Mouse (Mus musculus) forebrain, postnatal 0 days (tissue): ENCODE data around the gene Amn1. TPM values are rescaled to one million over a fixed set of nuclear protein-coding genes. Genes with fewer than 3 reads are reported as not detected.

Experiments used
- ATAC-seq: fragments of 200-750 bp; cut with Nextera tagmentation; 2 replicates; pipeline ENCODE4 v1.8.0; 2017; ENCODE audit warnings: mild to moderate bottlenecking, moderate library complexity
- DNase-seq: peaks from one replicate; pipeline ENCODE4 v3.0.0-alpha.2; 2015
- H3K27ac ChIP-seq: fragments of 300-500 bp; sonication (generic); 2 replicates; pipeline ENCODE4 v1.5.1; 2014; ENCODE audit warnings: low read depth, mild to moderate bottlenecking, antibody characterized with exemption, low read length, moderate library complexity, mixed read lengths
- H3K27me3 ChIP-seq: fragments of 300-500 bp; sonication (generic); 2 replicates; pipeline ENCODE4 v1.6.1; 2014; ENCODE audit warnings: mild to moderate bottlenecking, low read length, mixed read lengths; ENCODE audit not compliant: insufficient read depth
- H3K36me3 ChIP-seq: fragments of 300-500 bp; sonication (generic); 2 replicates; pipeline ENCODE4 v1.6.1; 2014; ENCODE audit warnings: mild to moderate bottlenecking, moderate library complexity; ENCODE audit not compliant: insufficient read depth
- H3K4me1 ChIP-seq: fragments of 300-500 bp; sonication (generic); 2 replicates; pipeline ENCODE4 v1.6.1; 2014; ENCODE audit warnings: antibody characterized with exemption; ENCODE audit not compliant: insufficient read depth
- H3K4me2 ChIP-seq: fragments of 300-500 bp; sonication (generic); 2 replicates; pipeline ENCODE4 v1.6.1; 2014; ENCODE audit warnings: low read depth, mild to moderate bottlenecking, moderate library complexity
- H3K4me3 ChIP-seq: fragments of 300-500 bp; sonication (generic); 2 replicates; pipeline ENCODE4 v1.5.1; 2014; ENCODE audit warnings: low read depth, low read length, mixed read lengths
- H3K9ac ChIP-seq: fragments of 300-500 bp; sonication (generic); 2 replicates; pipeline ENCODE4 v1.6.1; 2014; ENCODE audit warnings: mild to moderate bottlenecking
- H3K9me3 ChIP-seq: fragments of 300-500 bp; sonication (generic); 2 replicates; pipeline ENCODE4 v1.6.1; 2016; ENCODE audit warnings: low read length
- CTCF ChIP-seq: sonication (generic); IDR thresholded peaks from 2 replicates; pipeline ENCODE4 v1.5.1; 2016; ENCODE audit warnings: antibody characterized with exemption, control low read depth, low read depth
- WGBS: fragments of 180-500 bp; shearing (Covaris S2); extraction: QIAGEN DNeasy Blood & Tissue Kit; methylation state at CpG from one replicate; pipeline ENCODE4 v1.1.7; 2014; 5-methylcytosine and 5-hydroxymethylcytosine counted together
- polyA plus RNA-seq: library from polyadenylated mRNA; unstranded; fragments of >200 nt; fragmentation: Nextera tagmentation; extraction: Ambion mirVana; gene quantifications from 2 replicates; pipeline ENCODE4 v1.2.1, GENCODE M21; 2015
- total RNA-seq: library from RNA; depleted of rRNA; stranded (reverse); fragments of >200 nt; gene quantifications from 2 replicates; pipeline ENCODE4 v1.2.3, GENCODE M21; 2014; rRNA removed

Amn1 gene
- total and polyA plus RNA-seq, 2 experiments from 2014 or later = 64.8 to 101 TPM

DNA sequence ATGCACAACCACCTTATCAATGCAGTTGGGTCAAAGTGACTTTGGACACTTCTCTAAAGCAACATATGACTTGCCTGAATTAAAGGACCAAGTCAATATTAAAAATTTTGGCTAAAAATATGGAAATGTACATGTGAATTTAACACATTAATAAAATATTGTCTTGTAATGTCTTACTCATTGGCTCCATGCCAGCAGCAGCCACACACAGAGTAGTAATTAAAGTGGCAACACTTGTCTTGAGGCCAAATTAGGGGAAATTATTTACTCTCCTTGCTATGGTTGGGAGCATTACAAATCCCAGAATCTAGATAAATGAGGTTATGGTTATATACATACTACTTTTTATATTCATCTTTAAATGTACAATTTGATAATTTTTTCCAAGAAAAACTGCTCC is 71.5 kb downstream of the Amn1 start:
- H3K4me1 ChIP-seq = no peaks in the 10 kb centered on the region
- no peak for DNase-seq
- ATAC-seq = no peak
- H3K9ac ChIP-seq = no peak overlapping the region
- no peaks in the 10 kb centered on the region for H3K27me3 ChIP-seq
- no peak for TF ChIP-seq CTCF
- no peak overlapping the region for H3K27ac ChIP-seq
- no peak overlapping the region for H3K4me3 ChIP-seq
- no peaks in the 10 kb centered on the region for H3K9me3 ChIP-seq
- H3K4me2 ChIP-seq = no peak overlapping the region
- no peaks in the 10 kb centered on the region for H3K36me3 ChIP-seq

GRCm38 (mm10) chr6:149108909-149109308 is 79.6 kb downstream of the Amn1 start:
- Histone ChIP-seq H3K4me1 (no peaks in the 10 kb centered on the region), H3K9me3 (no peaks in the 10 kb centered on the region), H3K9ac (no peak overlapping the region), H3K27me3 (no peaks in the 10 kb centered on the region), H3K36me3 (no peaks in the 10 kb centered on the region), H3K4me2 (no peak overlapping the region), H3K27ac (no peak overlapping the region), H3K4me3 (no peak overlapping the region)
- 82% methylated on average over 2 of the region's 2 CpGs for WGBS
- TF ChIP-seq CTCF = no peak
- DNase-seq = no peak
- no peak for ATAC-seq

- no peaks in the 10 kb centered on the region for H3K4me1 ChIP-seq
- no peak for DNase-seq
- TF ChIP-seq CTCF = no peak
- H3K4me2 ChIP-seq = no peak overlapping the region
- H3K27ac ChIP-seq = no peak overlapping the region
- ATAC-seq = no peak
- no peaks in the 10 kb centered on the region for H3K9me3 ChIP-seq
- H3K9ac ChIP-seq = no peak overlapping the region
- WGBS = 83% methylated on average over 3 of the region's 3 CpGs
- no peaks in the 10 kb centered on the region for H3K36me3 ChIP-seq
- H3K27me3 ChIP-seq = no peaks in the 10 kb centered on the region
- H3K4me3 ChIP-seq = no peak overlapping the region
Measured at GRCm38 (mm10) chr6:149107615-149108014, 80.9 kb downstream of the Amn1 start.

Other genes starting within 250 kb of the Amn1 start
- 21.8 and 25.3 TPM in 2 replicates for gene Sinhcaf, start 242.2 kb downstream of the Amn1 start, total RNA-seq
- 19.4 and 22.4 TPM in 2 replicates for gene Sinhcaf, start 242.2 kb downstream of the Amn1 start, polyA plus RNA-seq
- gene Dennd5b, start 87.0 kb downstream of the Amn1 start, total RNA-seq = 36.2 and 42.2 TPM in 2 replicates
- 5.1 and 10.3 TPM in 2 replicates for gene Dennd5b, start 87.0 kb downstream of the Amn1 start, polyA plus RNA-seq
- not detected in 2 replicates for gene Gm10203, start 58.5 kb downstream of the Amn1 start, total RNA-seq
- gene Gm10203, start 58.5 kb downstream of the Amn1 start, polyA plus RNA-seq = not detected in 2 replicates
- gene Etfbkmt, start 48.9 kb downstream of the Amn1 start, total RNA-seq = 4.4 and 5.7 TPM in 2 replicates
- gene Etfbkmt, start 48.9 kb downstream of the Amn1 start, polyA plus RNA-seq = 6.5 and 6.9 TPM in 2 replicates
- 25.7 and 32.8 TPM in 2 replicates for gene Resf1, start 120.7 kb upstream of the Amn1 start, total RNA-seq
- gene Resf1, start 120.7 kb upstream of the Amn1 start, polyA plus RNA-seq = 18.0 and 24.0 TPM in 2 replicates
- 27.5 and 47.5 TPM in 2 replicates for gene Bicd1, start 220.2 kb upstream of the Amn1 start, total RNA-seq
- gene Bicd1, start 220.2 kb upstream of the Amn1 start, polyA plus RNA-seq = 12.9 and 28.4 TPM in 2 replicates